Mouse (Mus musculus) splenic B cell, adult 2 months (primary cell): ENCODE results near the gene Duxbl1.
"Not testable (repeated sequence)": the region's sequence is repeated elsewhere in the genome, so short reads cannot be mapped to it uniquely, and the experiment has no call there.

ENCODE experiments used
- DNase-seq: peaks from one replicate; pipeline ENCODE4 v3.0.0-alpha.2; 2011; ENCODE audit warnings: low read depth, low spot score
- H3K27me3 ChIP-seq: 2 replicates; pipeline ENCODE4 v1.6.1; 2012; ENCODE audit warnings: mild to moderate bottlenecking, low read length, moderate library complexity, mixed read lengths; ENCODE audit not compliant: control insufficient read depth, poor library complexity, insufficient read depth, severe bottlenecking
- H3K36me3 ChIP-seq: 2 replicates; pipeline ENCODE4 v1.6.1; 2012; ENCODE audit warnings: mild to moderate bottlenecking, low read length, moderate library complexity, mixed read lengths; ENCODE audit not compliant: control insufficient read depth, poor library complexity, insufficient read depth, severe bottlenecking

Duxbl1 gene

GRCm38 (mm10) chr14:25978371-25979241 lies at the start of gene Duxbl1:
Duxbl1 (plus strand) TSS chr14:25978577.
- H3K27me3 ChIP-seq, H3K36me3 ChIP-seq, DNase-seq: not testable (repeated sequence)

GRCm38 (mm10) chr14:25936867-25937630 lies 41.3 kb upstream of the Duxbl1 start:
- not testable (repeated sequence) for H3K36me3 ChIP-seq, DNase-seq, H3K27me3 ChIP-seq

- H3K36me3 ChIP-seq, DNase-seq, H3K27me3 ChIP-seq: not testable (repeated sequence)
These were observed 40.4 kb upstream of the Duxbl1 start, which contains the start of gene Cphx1 for GRCm38 (mm10) chr14:25938004-25938403. Cphx1 (plus strand) TSS chr14:25938304.

GRCm38 (mm10) chr14:25957861-25958260 lies 20.5 kb upstream of the Duxbl1 start:
- not testable (repeated sequence) for H3K27me3 ChIP-seq, H3K36me3 ChIP-seq, DNase-seq

- H3K27me3 ChIP-seq, DNase-seq, H3K36me3 ChIP-seq: not testable (repeated sequence)
These were observed 1.0 kb downstream of the Duxbl1 start for GRCm38 (mm10) chr14:25979242-25979941.

- not testable (repeated sequence) for DNase-seq, H3K36me3 ChIP-seq, H3K27me3 ChIP-seq
These were observed 3.5 kb downstream of the Duxbl1 start for GRCm38 (mm10) chr14:25981880-25982279.

- not testable (repeated sequence) for DNase-seq, H3K36me3 ChIP-seq, H3K27me3 ChIP-seq
These were observed 29.1 kb downstream of the Duxbl1 start for GRCm38 (mm10) chr14:26007462-26007861.

- DNase-seq, H3K36me3 ChIP-seq, H3K27me3 ChIP-seq: not testable (repeated sequence)
These were observed 38.0 kb downstream of the Duxbl1 start for GRCm38 (mm10) chr14:26016414-26016813.

- not testable (repeated sequence) for DNase-seq, H3K36me3 ChIP-seq, H3K27me3 ChIP-seq
These were observed 43.2 kb downstream of the Duxbl1 start for GRCm38 (mm10) chr14:26021555-26021954.

- H3K36me3 ChIP-seq, H3K27me3 ChIP-seq, DNase-seq: not testable (repeated sequence)
These were observed 44.5 kb downstream of the Duxbl1 start for GRCm38 (mm10) chr14:26022831-26023230.

GRCm38 (mm10) chr14:26025653-26026052 lies 47.3 kb downstream of the Duxbl1 start:
- not testable (repeated sequence) for H3K36me3 ChIP-seq

GRCm38 (mm10) chr14:26034364-26034763 lies 56.0 kb downstream of the Duxbl1 start:
- not testable (repeated sequence) for H3K36me3 ChIP-seq, DNase-seq, H3K27me3 ChIP-seq

More at GRCm38 (mm10) chr14:26025653-26026052, 47.3 kb downstream of the Duxbl1 start:
- not testable (repeated sequence) for DNase-seq, H3K27me3 ChIP-seq

- DNase-seq, H3K27me3 ChIP-seq, H3K36me3 ChIP-seq: not testable (repeated sequence)
These were observed 57.1 kb downstream of the Duxbl1 start for GRCm38 (mm10) chr14:26035439-26035838.
